Mouse (Mus musculus): ENCODE data around the gene Sept11. TPM values are rescaled to one million over a fixed set of nuclear protein-coding genes. Genes with fewer than 3 reads are reported as not detected.

The Sept11 gene
- total and polyA plus RNA-seq, 3 experiments = 34.9 to 245 (median 87.2) TPM

GRCm38 (mm10) chr5:93206109-93207005, 113.1 kb downstream of the Sept11 start, which contains the start of the genes Ccni and 2010109A12Rik:
Gene Ccni (minus strand): TSS chr5:93206495.
Gene 2010109A12Rik (plus strand): TSS chr5:93206518.
- Histone ChIP-seq H3K4me3 (ENCODE audit: control insufficient read depth in 1 of 2, insufficient read depth in 1 of 2, low read depth in 2 of 2, low read length in 2 of 2) (peak within 1 kb of the TSS; percentile 91 to 93), H3K27me3 (ENCODE audit: control insufficient read depth in 1 of 2, insufficient read depth in 2 of 2, low read length in 2 of 2) (no peaks in the 10 kb centered on the region), H3K79me2 (ENCODE audit: control insufficient read depth, insufficient read depth, low read length, poor library complexity) (peaks cover 21% of the 10 kb centered on the region), H3K9me3 (replicated peaks; ENCODE audit: insufficient read depth, low read length) (no peaks in the 10 kb centered on the region), H3K4me1 (ENCODE audit: control insufficient read depth in 1 of 2, insufficient read depth in 2 of 2, low read length in 2 of 2) (peaks cover 0 to 3% of the 10 kb centered on the region in 2 experiments; a peak in 1 of 4 replicates), H3K36me3 (ENCODE audit: control insufficient read depth in 1 of 2, insufficient read depth in 2 of 2, low read length in 2 of 2) (peaks cover 6 to 23% of the 10 kb centered on the region in 2 experiments), H3K27ac (ENCODE audit: control insufficient read depth, low read depth, low read length) (peak within 1 kb of the TSS; percentile 90), H3K9ac (ENCODE audit: control insufficient read depth, low read depth, low read length, poor library complexity, severe bottlenecking) (peak within 1 kb of the TSS; percentile 92)
- TF ChIP-seq POLR2AphosphoS5 (IDR thresholded peaks at IDR 0.05; ENCODE audit: borderline replicate concordance, low read depth, low read length) (peak; percentile 34; the same call in 1 of the 2 replicates), CTCF (IDR thresholded peaks at IDR 0.05 in 2 of 3, conservative IDR thresholded peaks at IDR 0.05 in 1 of 3; ENCODE audit: control insufficient read depth in 1 of 3, insufficient read depth in 1 of 3, low read depth in 2 of 3, low read length in 3 of 3, poor library complexity in 1 of 3, severe bottlenecking in 1 of 3) (no peak), TCF12 (IDR thresholded peaks at IDR 0.05; ENCODE audit: low read depth, low read length) (peak; percentile 32; the same call in 1 of the 2 replicates), USF2 (IDR thresholded peaks at IDR 0.05; ENCODE audit: borderline replicate concordance in 1 of 2, insufficient read depth in 1 of 2, low read depth in 1 of 2, low read length in 2 of 2) (no peak), RCOR1 (IDR thresholded peaks at IDR 0.05; ENCODE audit: low read depth, low read length) (0 out of 2 replicates have a peak, but pooled peaks have one; percentile 34), ETS1 (IDR thresholded peaks at IDR 0.05; ENCODE audit: low read depth, low read length) (peak; percentile 70; the same call in 1 of the 2 replicates), ZC3H11A (IDR thresholded peaks at IDR 0.05; ENCODE audit: low read depth, low read length) (no peak), CHD2 (IDR thresholded peaks at IDR 0.05; ENCODE audit: low read length) (no peak), POLR2A (IDR thresholded peaks at IDR 0.05; ENCODE audit: control insufficient read depth in 1 of 2, insufficient read depth in 1 of 2, low read depth in 1 of 2, low read length in 2 of 2, poor library complexity in 1 of 2) (peak; percentile 53 to 91; a peak in 3 of 4 replicates), GATA1 (IDR thresholded peaks at IDR 0.05; ENCODE audit: low read depth, low read length) (0 out of 2 replicates have a peak, but pooled peaks have one; percentile 25), GABPA (IDR thresholded peaks at IDR 0.05; ENCODE audit: low read depth, low read length) (no peak), KAT2A (conservative IDR thresholded peaks at IDR 0.05; ENCODE audit: low read depth, low read length) (peak; percentile 69), POLR2AphosphoS2 (IDR thresholded peaks at IDR 0.05; ENCODE audit: low read length) (peak; percentile 80), HCFC1 (IDR thresholded peaks at IDR 0.05; ENCODE audit: low read depth, low read length) (peak; percentile 70), ELF1 (IDR thresholded peaks at IDR 0.05; ENCODE audit: low read depth, low read length) (0 out of 2 replicates have a peak, but pooled peaks have one; percentile 24), MXI1 (IDR thresholded peaks at IDR 0.05; ENCODE audit: low read depth, low read length) (peak; percentile 66), JUND (IDR thresholded peaks at IDR 0.05; ENCODE audit: low read depth, low read length) (no peak), BHLHE40 (IDR thresholded peaks at IDR 0.05; ENCODE audit: borderline replicate concordance, low read depth, low read length) (no peak), MAX (IDR thresholded peaks at IDR 0.05; ENCODE audit: low read length) (peak; percentile 76), USF1 (IDR thresholded peaks at IDR 0.05; ENCODE audit: low read depth, low read length) (no peak), ZNF384 (IDR thresholded peaks at IDR 0.05; ENCODE audit: low read depth, low read length) (no peak), MAZ (IDR thresholded peaks at IDR 0.05; ENCODE audit: low read depth, low read length) (peak; percentile 29; the same call in 1 of the 2 replicates), SIN3A (IDR thresholded peaks at IDR 0.05; ENCODE audit: low read length) (peak; percentile 83), NRF1 (IDR thresholded peaks at IDR 0.05; ENCODE audit: insufficient read depth, low read depth, low read length, poor library complexity, severe bottlenecking) (peak; percentile 92), ZMIZ1 (IDR thresholded peaks at IDR 0.05; ENCODE audit: low read depth, low read length) (peak; percentile 79), TBP (IDR thresholded peaks at IDR 0.05; ENCODE audit: low read depth, low read length) (peak; percentile 73), UBTF (IDR thresholded peaks at IDR 0.05; ENCODE audit: borderline replicate concordance, insufficient read depth, low read depth, low read length) (no peak), EP300 (IDR thresholded peaks at IDR 0.05; ENCODE audit: low read depth in 1 of 2, low read length in 2 of 2) (no peak), NELFE (IDR thresholded peaks at IDR 0.05; ENCODE audit: low read depth, low read length) (peak; percentile 64)
- peak; percentile 97 for DNase-seq (ENCODE audit: low read depth, low spot score)

Measured in MEL (cell line).